Mouse (Mus musculus) liver, adult 2 months (tissue): ENCODE data around the gene Bdh1.
"Not testable (repeated sequence)": the region's sequence is repeated elsewhere in the genome, so short reads cannot be mapped to it uniquely, and the experiment has no call there.

ENCODE experiments used
- CTCF ChIP-seq: fragments of 200-500 bp; IDR thresholded peaks from 2 replicates; pipeline ENCODE4 v1.5.1; 2011; ENCODE audit warnings: low read depth, low read length, control low read depth
- POLR2A ChIP-seq: fragments of 200-500 bp; IDR thresholded peaks from 2 replicates; pipeline ENCODE4 v1.6.1; 2011; ENCODE audit warnings: low read length, control low read depth; ENCODE audit not compliant: insufficient read depth; ENCODE audit errors: extremely low read depth

- not testable (repeated sequence) for TF ChIP-seq CTCF, POLR2A
These were observed 33.8 kb upstream of the Bdh1 start for GRCm38 (mm10) chr16:31388269-31388668.
